Mouse (Mus musculus) bone marrow macrophage, adult 2 months (primary cell): ENCODE data around the gene Tchh. TPM values are rescaled to one million over a fixed set of nuclear protein-coding genes. Genes with fewer than 3 reads are reported as not detected.
"Not testable (repeated sequence)": the region's sequence is repeated elsewhere in the genome, so short reads cannot be mapped to it uniquely, and the experiment has no call there.

Source experiments
- H3K27ac ChIP-seq: 2 replicates; pipeline ENCODE4 v1.5.1; 2012; ENCODE audit warnings: low read depth, low read length; ENCODE audit not compliant: insufficient read depth
- H3K4me1 ChIP-seq: 2 replicates; pipeline ENCODE4 v1.6.1; 2012; ENCODE audit warnings: low read length; ENCODE audit not compliant: control insufficient read depth, insufficient read depth
- H3K4me3 ChIP-seq: 2 replicates; pipeline ENCODE4 v1.5.1; 2012; ENCODE audit warnings: mild to moderate bottlenecking, low read length, moderate library complexity; ENCODE audit not compliant: insufficient read depth
- CTCF ChIP-seq: IDR thresholded peaks from 2 replicates; pipeline ENCODE4 v1.5.1; 2012; ENCODE audit warnings: low read depth, mild to moderate bottlenecking, low read length, moderate library complexity
- POLR2A ChIP-seq: IDR thresholded peaks from 2 replicates; pipeline ENCODE4 v1.6.1; 2012; ENCODE audit warnings: mild to moderate bottlenecking, low read depth, low read length, borderline replicate concordance
- polyA plus RNA-seq: library from polyadenylated mRNA; stranded (reverse); fragments of >200 nt; gene quantifications from 2 replicates; pipeline ENCODE4 v1.2.4, GENCODE M21; 2012; ENCODE audit not compliant: missing spikeins, insufficient read depth, insufficient read length

Tchh gene
- 0.16 and 0.19 TPM in 2 replicates for polyA plus RNA-seq

GRCm38 (mm10) chr3:93442030-93442429 lies at the start of gene Tchh:
Gene Tchh, plus strand, starts transcription at chr3:93442330.
- Histone ChIP-seq H3K4me3 (no peak within 1 kb of the TSS), H3K4me1 (peaks cover 6% of the 10 kb centered on the region; the same call in 1 of the 2 replicates)

GRCm38 (mm10) chr3:93393366-93393765 lies 48.8 kb upstream of the Tchh start, which contains the start of gene Rptn:
Gene Rptn, plus strand, starts transcription at chr3:93393699.
- no peak within 1 kb of the TSS for H3K27ac ChIP-seq
- no peaks in the 10 kb centered on the region for H3K4me1 ChIP-seq
- H3K4me3 ChIP-seq, result no peak within 1 kb of the TSS
- TF ChIP-seq POLR2A (no peak), CTCF (no peak)

More at GRCm38 (mm10) chr3:93442030-93442429, at the start of gene Tchh:
- no peak within 1 kb of the TSS for H3K27ac ChIP-seq
- TF ChIP-seq CTCF (no peak), POLR2A (no peak)

GRCm38 (mm10) chr3:93403936-93404335 lies 38.2 kb upstream of the Tchh start:
- Histone ChIP-seq H3K4me3 (no peak overlapping the region), H3K27ac (no peak overlapping the region), H3K4me1 (no peaks in the 10 kb centered on the region)
- TF ChIP-seq POLR2A (no peak), CTCF (no peak)

DNA sequence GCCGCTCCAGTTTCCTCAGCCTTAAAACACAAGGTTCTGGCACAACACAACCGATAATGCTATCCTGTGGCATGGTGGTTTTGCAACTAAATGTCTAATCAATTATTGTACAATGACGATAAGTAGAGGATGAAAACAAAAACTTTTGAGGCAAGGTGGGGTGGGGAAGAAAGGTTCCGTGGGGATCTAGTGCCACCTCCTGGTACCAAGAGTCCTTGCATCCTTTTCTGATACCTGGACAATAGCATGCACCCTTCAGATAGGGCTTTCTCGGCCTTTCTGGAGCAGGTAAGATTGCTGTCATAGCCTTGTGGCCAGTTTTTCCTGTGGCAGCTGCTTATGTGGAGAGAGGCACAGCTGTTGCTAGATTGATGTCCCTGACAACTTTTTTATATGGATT lies 35.1 kb upstream of the Tchh start:
- Histone ChIP-seq H3K4me3 (no peak overlapping the region), H3K4me1 (no peaks in the 10 kb centered on the region), H3K27ac (no peak overlapping the region)
- peak; percentile 38; the same call in 1 of the 2 replicates for TF ChIP-seq CTCF
- TF ChIP-seq POLR2A, result no peak

DNA sequence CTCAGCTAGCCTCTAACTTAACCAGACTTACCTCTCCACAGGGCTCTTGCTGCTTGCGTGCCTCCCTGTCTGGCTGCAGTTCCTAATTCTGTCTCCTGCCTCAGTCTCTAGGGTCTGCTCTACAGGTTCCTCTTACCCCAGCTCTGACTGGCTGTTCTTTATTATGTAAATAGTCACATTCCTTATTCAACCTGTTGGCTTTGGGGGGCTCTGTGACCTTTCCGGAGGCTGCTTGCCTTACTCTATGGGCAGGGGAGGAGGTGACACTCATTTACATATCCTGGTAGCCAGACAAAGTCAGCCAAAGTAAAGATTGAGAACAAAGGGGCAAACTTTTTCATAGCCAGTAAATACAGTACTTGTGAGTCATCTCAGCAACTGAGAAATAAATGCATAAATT lies 30.2 kb upstream of the Tchh start:
- TF ChIP-seq CTCF (no peak), POLR2A (no peak)
- H3K4me3 ChIP-seq, result no peak overlapping the region
- no peak overlapping the region for H3K27ac ChIP-seq
- no peaks in the 10 kb centered on the region for H3K4me1 ChIP-seq

- H3K27ac ChIP-seq, result no peak overlapping the region
These were observed 10.5 kb upstream of the Tchh start for GRCm38 (mm10) chr3:93431673-93432072.

GRCm38 (mm10) chr3:93443501-93444101 lies 1.5 kb downstream of the Tchh start:
- Histone ChIP-seq H3K4me1 (peaks cover 6% of the 10 kb centered on the region; the same call in 1 of the 2 replicates), H3K27ac (no peak overlapping the region), H3K4me3 (peak overlapping the region; percentile 58)
- TF ChIP-seq CTCF (no peak), POLR2A (no peak)

More at GRCm38 (mm10) chr3:93431673-93432072, 10.5 kb upstream of the Tchh start:
- H3K4me3 ChIP-seq, result no peak overlapping the region
- H3K4me1 ChIP-seq, result no peaks in the 10 kb centered on the region
- TF ChIP-seq POLR2A (no peak), CTCF (no peak)

- Histone ChIP-seq H3K4me1 (peaks cover 6% of the 10 kb centered on the region; the same call in 1 of the 2 replicates), H3K4me3 (peak overlapping the region; percentile 58), H3K27ac (no peak overlapping the region)
- TF ChIP-seq CTCF, result no peak
These were observed 2.4 kb downstream of the Tchh start for GRCm38 (mm10) chr3:93444343-93445164.

GRCm38 (mm10) chr3:93445165-93445705 lies 3.1 kb downstream of the Tchh start:
- H3K27ac ChIP-seq, result no peak overlapping the region
- no peak for TF ChIP-seq CTCF
- TF ChIP-seq POLR2A, result no peak
- H3K4me3 ChIP-seq, result peak overlapping the region; percentile 58
- H3K4me1 ChIP-seq, result peaks cover 6% of the 10 kb centered on the region; the same call in 1 of the 2 replicates

GRCm38 (mm10) chr3:93446128-93446755 lies 4.1 kb downstream of the Tchh start:
- TF ChIP-seq CTCF (0 out of 2 replicates have a peak, but pooled peaks have one; percentile 13), POLR2A (no peak)
- H3K4me3 ChIP-seq, result peak overlapping the region; percentile 57
- peaks cover 6% of the 10 kb centered on the region; the same call in 1 of the 2 replicates for H3K4me1 ChIP-seq
- H3K27ac ChIP-seq, result no peak overlapping the region

DNA sequence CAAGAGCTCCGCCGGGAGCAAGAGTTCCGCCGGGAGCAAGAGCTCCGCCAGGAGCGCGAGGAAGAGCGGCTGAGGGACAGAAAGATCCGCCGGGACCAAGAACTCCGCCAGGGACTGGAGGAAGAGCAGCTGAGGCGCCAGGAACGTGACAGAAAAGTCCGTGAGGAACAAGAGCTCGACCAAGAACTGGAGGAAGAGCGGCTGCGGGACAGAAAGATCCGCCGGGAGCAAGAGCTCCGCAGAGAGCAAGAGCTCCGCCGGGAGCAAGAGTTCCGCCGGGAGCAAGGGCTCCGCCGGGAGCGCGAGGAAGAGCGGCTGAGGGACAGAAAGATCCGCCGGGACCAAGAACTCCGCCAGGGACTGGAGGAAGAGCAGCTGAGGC lies 4.6 kb downstream of the Tchh start:
- H3K4me3 ChIP-seq, result peak overlapping the region; percentile 57
- H3K4me1 ChIP-seq, H3K27ac ChIP-seq: not testable (repeated sequence)
